Mouse (Mus musculus) stomach, postnatal 0 days (tissue): ENCODE data around the gene Rpl26. TPM values are rescaled to one million over a fixed set of nuclear protein-coding genes. Genes with fewer than 3 reads are reported as not detected.

Source experiments
- ATAC-seq: fragments of 200-750 bp; cut with Nextera tagmentation; 2 replicates; pipeline ENCODE4 v1.8.0; 2017; ENCODE audit not compliant: low FRiP score, low TSS enrichment
- DNase-seq: peaks from one replicate; pipeline ENCODE4 v3.0.0-alpha.2; 2016; ENCODE audit warnings: low spot score
- H3K27ac ChIP-seq: fragments of 300-500 bp; sonication (generic); replicated peaks from 2 replicates; pipeline ENCODE4 v1.5.1; 2014; ENCODE audit warnings: mild to moderate bottlenecking, control low read depth
- H3K27me3 ChIP-seq: fragments of 300-500 bp; sonication (generic); 2 replicates; pipeline ENCODE4 v1.6.1; 2014; ENCODE audit warnings: low read length; ENCODE audit not compliant: control insufficient read depth, insufficient read depth
- H3K36me3 ChIP-seq: fragments of 300-500 bp; sonication (generic); 2 replicates; pipeline ENCODE4 v1.6.1; 2014; ENCODE audit warnings: low read length, mixed read lengths; ENCODE audit not compliant: control insufficient read depth, insufficient read depth
- H3K4me1 ChIP-seq: fragments of 300-500 bp; sonication (generic); replicated peaks from 2 replicates; pipeline ENCODE4 v1.6.1; 2014; ENCODE audit warnings: antibody characterized with exemption; ENCODE audit not compliant: control insufficient read depth, insufficient read depth
- H3K4me2 ChIP-seq: fragments of 300-500 bp; sonication (generic); replicated peaks from 2 replicates; pipeline ENCODE4 v1.6.1; 2014; ENCODE audit warnings: low read depth, mild to moderate bottlenecking, control low read depth, moderate library complexity
- H3K4me3 ChIP-seq: fragments of 300-500 bp; sonication (generic); 2 replicates; pipeline ENCODE4 v1.5.1; 2014; ENCODE audit warnings: low read depth, low read length, control low read depth
- H3K9ac ChIP-seq: fragments of 300-500 bp; sonication (generic); 2 replicates; pipeline ENCODE4 v1.6.1; 2014; ENCODE audit warnings: mild to moderate bottlenecking, low read length, control low read depth, mixed read lengths
- H3K9me3 ChIP-seq: fragments of 300-500 bp; sonication (generic); 2 replicates; pipeline ENCODE4 v1.6.1; 2016; ENCODE audit warnings: low read length; ENCODE audit not compliant: control insufficient read depth
- CTCF ChIP-seq: IDR thresholded peaks from 2 replicates; pipeline ENCODE4 v1.5.1; 2016; ENCODE audit warnings: antibody characterized with exemption, low read depth, mild to moderate bottlenecking, moderate library complexity
- EP300 ChIP-seq: optimal IDR thresholded peaks from 2 replicates; pipeline ENCODE3; 2016; ENCODE audit warnings: antibody characterized with exemption
- WGBS: fragments of 180-500 bp; shearing (Covaris S2); extraction: QIAGEN DNeasy Blood & Tissue Kit; methylation state at CpG from one replicate; pipeline ENCODE4 v1.1.7; 2014; 5-methylcytosine and 5-hydroxymethylcytosine counted together
- polyA plus RNA-seq: library from polyadenylated mRNA; unstranded; fragments of >200 nt; fragmentation: Nextera tagmentation; extraction: Ambion mirVana; gene quantifications from 2 replicates; pipeline ENCODE4 v1.2.1, GENCODE M21; 2015

The Rpl26 gene
- polyA plus RNA-seq, 1 experiment from 2014 or later, result 899 TPM

DNA sequence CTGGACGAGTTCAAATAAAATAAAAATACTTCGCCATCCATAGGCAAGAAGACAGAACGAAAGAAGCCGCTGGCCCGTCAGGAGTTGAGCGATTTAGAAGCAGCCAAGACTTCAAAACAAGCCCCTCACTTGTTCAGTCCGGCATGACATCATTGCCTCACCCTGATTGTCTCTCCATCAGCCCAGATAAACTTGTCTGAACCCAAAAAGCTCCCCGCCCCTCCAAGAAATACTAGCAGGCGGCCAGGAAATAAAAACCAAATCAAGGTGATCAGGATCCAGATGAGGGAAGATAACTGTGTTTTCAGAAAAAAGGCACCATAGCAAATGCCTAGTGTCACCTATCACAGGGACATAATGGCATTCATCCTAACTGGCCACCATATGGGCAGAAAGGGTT, 30.1 kb upstream of the Rpl26 start:
- no peaks in the 10 kb centered on the region for H3K36me3 ChIP-seq
- ATAC-seq (no peak), DNase-seq (no peak)
- no peak overlapping the region for H3K4me3 ChIP-seq
- no peaks in the 10 kb centered on the region for H3K27me3 ChIP-seq
- peak overlapping the region; percentile 53 for H3K27ac ChIP-seq
- no peak for TF ChIP-seq CTCF
- no peak for TF ChIP-seq EP300
- H3K4me1 ChIP-seq, result no peaks in the 10 kb centered on the region
- WGBS, result 76% methylated on average over 9 of the region's 9 CpGs
- no peaks in the 10 kb centered on the region for H3K9me3 ChIP-seq
- no peak overlapping the region for H3K4me2 ChIP-seq
- H3K9ac ChIP-seq, result no peak overlapping the region

DNA sequence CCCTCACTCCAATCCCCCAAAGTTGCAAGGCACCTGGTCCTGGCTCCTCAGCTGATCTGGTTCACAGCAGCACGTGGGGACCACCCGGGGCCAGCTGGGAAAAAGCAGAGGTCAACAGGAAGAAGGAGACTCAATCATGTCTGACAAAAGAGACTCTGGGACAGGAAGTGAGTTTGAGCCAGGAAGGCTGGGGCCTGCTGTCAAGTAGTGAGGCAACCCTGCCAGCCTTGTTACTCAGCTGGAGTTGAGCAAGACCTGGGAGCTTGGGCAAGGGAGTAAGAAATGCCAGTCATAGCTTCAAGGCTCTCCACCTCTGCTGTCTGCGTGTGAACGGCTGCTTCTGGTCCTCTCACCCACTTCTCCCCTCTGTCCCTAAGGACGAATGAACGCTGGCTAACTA, 29.6 kb upstream of the Rpl26 start, which contains the start of gene Ndel1:
Gene Ndel1 (minus strand): TSS at position 111 of the 400 bp plus-strand sequence.
- H3K9ac ChIP-seq, result no peak within 1 kb of the TSS
- ATAC-seq (peak; percentile 66), DNase-seq (peak; percentile 38)
- TF ChIP-seq EP300 (peak; percentile 34), CTCF (no peak)
- no peak within 1 kb of the TSS for H3K4me2 ChIP-seq
- WGBS, result 43% methylated on average over 6 of the region's 6 CpGs
- H3K4me1 ChIP-seq, result no peaks in the 10 kb centered on the region
- H3K27ac ChIP-seq, result peak within 1 kb of the TSS; percentile 53
- H3K36me3 ChIP-seq, result no peaks in the 10 kb centered on the region
- no peaks in the 10 kb centered on the region for H3K27me3 ChIP-seq
- no peaks in the 10 kb centered on the region for H3K9me3 ChIP-seq
- no peak within 1 kb of the TSS for H3K4me3 ChIP-seq

DNA sequence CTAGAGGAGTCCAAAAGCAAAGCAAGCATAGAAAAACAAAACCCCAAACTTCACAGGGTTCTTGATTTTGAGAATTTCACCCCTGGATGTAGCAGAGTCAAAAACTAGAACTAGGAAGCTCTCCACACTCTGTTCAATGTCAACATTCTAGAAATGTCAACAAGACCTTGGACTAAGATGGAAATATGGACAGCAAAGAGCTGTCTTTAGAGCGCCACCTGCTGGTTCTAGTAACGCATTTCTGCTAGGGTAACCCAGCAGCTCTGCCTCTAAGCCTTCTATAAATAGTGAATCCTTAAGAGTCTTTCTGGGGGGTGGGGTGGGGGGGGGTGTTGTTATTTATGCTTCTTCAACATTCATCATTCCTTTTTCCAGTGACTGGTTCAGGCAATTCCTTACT, 26.5 kb upstream of the Rpl26 start:
- H3K36me3 ChIP-seq, result no peaks in the 10 kb centered on the region
- ATAC-seq, result peak; percentile 80
- H3K9ac ChIP-seq, result no peak overlapping the region
- TF ChIP-seq CTCF (peak; percentile 89), EP300 (no peak)
- H3K4me2 ChIP-seq, result no peak overlapping the region
- H3K4me1 ChIP-seq, result no peaks in the 10 kb centered on the region
- peak; percentile 71 for DNase-seq
- 0% methylated on average over 2 of the region's 2 CpGs for WGBS
- H3K27ac ChIP-seq, result no peak overlapping the region
- no peaks in the 10 kb centered on the region for H3K27me3 ChIP-seq
- no peak overlapping the region for H3K4me3 ChIP-seq
- H3K9me3 ChIP-seq, result no peaks in the 10 kb centered on the region

- H3K9ac ChIP-seq, result no peak overlapping the region
- H3K4me3 ChIP-seq, result no peak overlapping the region
- TF ChIP-seq CTCF (no peak), EP300 (no peak)
- H3K4me1 ChIP-seq, result no peaks in the 10 kb centered on the region
- no peak overlapping the region for H3K4me2 ChIP-seq
- no peaks in the 10 kb centered on the region for H3K27me3 ChIP-seq
- no peak for DNase-seq
- H3K27ac ChIP-seq, result no peak overlapping the region
- H3K9me3 ChIP-seq, result no peaks in the 10 kb centered on the region
- no peak for ATAC-seq
- no peaks in the 10 kb centered on the region for H3K36me3 ChIP-seq
- 74% methylated on average over 5 of the region's 5 CpGs for WGBS
These were observed 22.6 kb upstream of the Rpl26 start for GRCm38 (mm10) chr11:68878811-68879210.

DNA sequence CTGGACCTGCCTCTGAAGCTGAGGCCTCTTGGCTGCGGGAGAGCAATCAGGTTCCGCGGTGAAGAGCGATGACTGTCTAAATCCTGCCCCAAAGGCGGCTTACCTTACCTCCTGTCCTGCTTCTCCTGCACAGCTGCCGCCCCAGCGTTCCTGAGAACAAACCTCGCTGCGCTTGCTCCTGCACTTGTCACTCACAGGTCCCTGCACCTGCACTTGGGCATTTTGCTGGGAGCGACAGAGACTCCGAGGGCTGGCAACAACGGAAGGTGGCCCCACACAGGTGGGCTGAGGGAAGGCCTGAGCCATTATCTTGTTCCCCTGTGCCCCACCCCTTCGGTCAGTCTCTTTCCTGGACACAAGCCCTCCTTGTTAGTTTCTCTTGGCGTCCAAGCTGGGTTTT, 19.3 kb upstream of the Rpl26 start:
- no peak overlapping the region for H3K4me2 ChIP-seq
- no peaks in the 10 kb centered on the region for H3K9me3 ChIP-seq
- DNase-seq (no peak), ATAC-seq (no peak)
- H3K27ac ChIP-seq, result no peak overlapping the region
- H3K4me3 ChIP-seq, result no peak overlapping the region
- H3K27me3 ChIP-seq, result no peaks in the 10 kb centered on the region
- H3K36me3 ChIP-seq, result no peaks in the 10 kb centered on the region
- 20% methylated on average over 14 of the region's 14 CpGs for WGBS
- TF ChIP-seq CTCF, result no peak
- no peak for TF ChIP-seq EP300
- no peaks in the 10 kb centered on the region for H3K4me1 ChIP-seq
- H3K9ac ChIP-seq, result no peak overlapping the region

DNA sequence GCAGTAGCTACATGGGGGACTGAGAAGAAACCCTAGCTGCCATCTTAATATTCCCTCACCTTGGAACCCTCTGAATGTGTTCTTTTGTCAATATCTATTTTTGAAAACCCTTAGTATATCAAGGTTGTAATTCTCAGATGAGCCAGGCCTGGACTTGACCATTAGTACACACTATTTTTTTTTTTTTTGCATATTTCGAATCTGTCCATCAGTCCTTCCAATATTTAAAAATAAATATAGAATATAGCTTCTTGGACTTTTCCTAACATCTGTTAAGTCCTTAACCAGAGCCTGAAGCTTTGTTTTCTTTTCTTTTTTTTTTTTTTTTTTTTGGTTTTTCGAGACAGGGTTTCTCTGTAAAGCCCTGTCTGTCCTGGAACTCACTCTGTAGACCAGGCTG, 17.5 kb upstream of the Rpl26 start:
- no peak overlapping the region for H3K27ac ChIP-seq
- no peaks in the 10 kb centered on the region for H3K9me3 ChIP-seq
- H3K36me3 ChIP-seq, result no peaks in the 10 kb centered on the region
- ATAC-seq (no peak), DNase-seq (no peak)
- no peak overlapping the region for H3K4me3 ChIP-seq
- H3K4me2 ChIP-seq, result no peak overlapping the region
- H3K4me1 ChIP-seq, result no peaks in the 10 kb centered on the region
- TF ChIP-seq CTCF (no peak), EP300 (no peak)
- WGBS, result 77% methylated on average over 2 of the region's 2 CpGs
- H3K27me3 ChIP-seq, result no peaks in the 10 kb centered on the region
- H3K9ac ChIP-seq, result no peak overlapping the region
